Mouse (Mus musculus): ENCODE results near the gene Olfr1322. TPM values are rescaled to one million over a fixed set of nuclear protein-coding genes. Genes with fewer than 3 reads are reported as not detected.

The Olfr1322 gene
- polyA plus RNA-seq (2017; shearing (Covaris generic)), result 0.06 TPM

GRCm38 (mm10) chrX:49891383-49891782, at the start of gene Olfr1322:
Gene Olfr1322, minus strand, starts transcription at chrX:49891483.

Other genes starting within 250 kb of the Olfr1322 start
- gene Olfr1320, start 219.2 kb downstream of the Olfr1322 start, polyA plus RNA-seq (2017; shearing (Covaris generic)), result not detected
- gene Olfr1321, start 156.4 kb downstream of the Olfr1322 start, polyA plus RNA-seq (2017; shearing (Covaris generic)), result not detected
- gene Igsf1, start 93.7 kb downstream of the Olfr1322 start, polyA plus RNA-seq (2017; shearing (Covaris generic)), result not detected
- gene Olfr1323, start 127.9 kb upstream of the Olfr1322 start, polyA plus RNA-seq (2017; shearing (Covaris generic)), result not detected

Measured in CD4-positive, CD25-positive, alpha-beta regulatory T cell (primary cell).